Mouse (Mus musculus): ENCODE data around the gene Sptlc3. TPM values are rescaled to one million over a fixed set of nuclear protein-coding genes. Genes with fewer than 3 reads are reported as not detected.

Sptlc3 gene
- polyA plus RNA-seq, 1 experiment from 2014 or later = not detected

GRCm38 (mm10) chr2:139641757-139642385 lies 148.2 kb downstream of the Sptlc3 start:
- no peak overlapping the region for H3K4me2 ChIP-seq
- H3K4me1 ChIP-seq (replicated peaks) = no peaks in the 10 kb centered on the region
- H3K9me3 ChIP-seq (replicated peaks) = no peaks in the 10 kb centered on the region
- ATAC-seq (ENCODE audit: low read depth) (no peak), DNase-seq (no peak)
- no peaks in the 10 kb centered on the region for H3K36me3 ChIP-seq
- no peaks in the 10 kb centered on the region for H3K27me3 ChIP-seq
- 43% methylated on average over 7 of the region's 7 CpGs for WGBS (ENCODE audit: insufficient replicate concordance)
- no peak overlapping the region for H3K27ac ChIP-seq
- H3K9ac ChIP-seq = no peak overlapping the region
- H3K4me3 ChIP-seq (replicated peaks) = no peak overlapping the region

GRCm38 (mm10) chr2:139649518-139649917 lies 155.8 kb downstream of the Sptlc3 start:
- Histone ChIP-seq H3K9me3 (replicated peaks) (no peaks in the 10 kb centered on the region), H3K4me2 (no peak overlapping the region), H3K4me1 (replicated peaks) (no peaks in the 10 kb centered on the region), H3K9ac (no peak overlapping the region), H3K27me3 (no peaks in the 10 kb centered on the region), H3K4me3 (replicated peaks) (no peak overlapping the region), H3K36me3 (no peaks in the 10 kb centered on the region), H3K27ac (no peak overlapping the region)
- DNase-seq = no peak
- no peak for ATAC-seq (ENCODE audit: low read depth)
- 63% methylated on average over 3 of the region's 3 CpGs for WGBS (ENCODE audit: insufficient replicate concordance)

DNA sequence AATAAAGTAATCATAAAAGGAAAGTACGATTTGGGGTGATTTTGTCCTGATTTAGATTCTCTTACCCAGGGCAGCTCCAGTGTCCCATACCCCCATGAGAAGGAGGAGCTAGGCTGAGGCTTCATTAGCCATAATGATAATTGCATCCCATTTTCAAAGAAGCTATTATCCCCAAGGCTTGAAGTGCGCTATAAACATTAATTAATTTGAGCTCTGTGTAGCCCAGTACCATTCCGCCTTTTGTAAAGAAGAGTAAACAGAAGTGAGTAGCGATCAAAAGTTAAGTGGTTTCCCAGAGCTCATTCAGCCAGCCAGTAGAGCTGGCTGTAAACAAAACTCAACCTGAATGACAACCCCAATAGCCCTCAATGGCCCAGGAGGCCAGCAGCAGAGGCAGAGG lies 163.0 kb downstream of the Sptlc3 start:
- H3K9me3 ChIP-seq (replicated peaks) = no peaks in the 10 kb centered on the region
- no peak overlapping the region for H3K4me3 ChIP-seq (replicated peaks)
- H3K4me2 ChIP-seq = no peak overlapping the region
- WGBS (ENCODE audit: insufficient replicate concordance) = 45% methylated on average over 4 of the region's 4 CpGs
- DNase-seq = no peak
- H3K27ac ChIP-seq = no peak overlapping the region
- no peak overlapping the region for H3K9ac ChIP-seq
- no peak for ATAC-seq (ENCODE audit: low read depth)
- H3K27me3 ChIP-seq = no peaks in the 10 kb centered on the region
- H3K4me1 ChIP-seq (replicated peaks) = no peaks in the 10 kb centered on the region
- H3K36me3 ChIP-seq = no peaks in the 10 kb centered on the region

GRCm38 (mm10) chr2:139671838-139672237 lies 178.1 kb downstream of the Sptlc3 start:
- no peaks in the 10 kb centered on the region for H3K4me1 ChIP-seq (replicated peaks)
- ATAC-seq (ENCODE audit: low read depth) (no peak), DNase-seq (no peak)
- WGBS (ENCODE audit: insufficient replicate concordance) = 37% methylated on average over 3 of the region's 3 CpGs
- H3K4me2 ChIP-seq = no peak overlapping the region
- peaks cover 21% of the 10 kb centered on the region for H3K27me3 ChIP-seq
- H3K36me3 ChIP-seq = no peaks in the 10 kb centered on the region
- no peak overlapping the region for H3K9ac ChIP-seq
- no peak overlapping the region for H3K27ac ChIP-seq
- no peaks in the 10 kb centered on the region for H3K9me3 ChIP-seq (replicated peaks)
- H3K4me3 ChIP-seq (replicated peaks) = no peak overlapping the region

DNA sequence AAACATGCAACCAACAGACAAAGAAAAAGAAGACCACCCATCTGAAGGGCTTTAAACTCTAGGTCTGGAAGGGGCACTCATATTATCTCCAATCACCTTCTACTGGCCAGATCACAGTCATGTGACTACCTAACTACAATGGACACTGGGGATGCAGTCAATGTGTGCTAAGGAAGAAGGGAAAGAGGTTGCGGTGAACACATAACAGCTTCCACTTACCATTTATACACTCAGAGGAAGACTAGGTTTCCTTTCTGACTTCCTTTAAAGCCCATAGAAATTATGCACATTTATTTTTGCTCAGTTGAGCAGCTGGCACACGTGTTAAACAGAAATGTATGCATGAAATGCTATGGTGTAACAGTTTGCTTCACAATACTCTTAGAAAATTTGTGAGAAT lies 178.7 kb downstream of the Sptlc3 start:
- no peak overlapping the region for H3K4me2 ChIP-seq
- no peak for ATAC-seq (ENCODE audit: low read depth)
- 30% methylated on average over 2 of the region's 2 CpGs for WGBS (ENCODE audit: insufficient replicate concordance)

DNA sequence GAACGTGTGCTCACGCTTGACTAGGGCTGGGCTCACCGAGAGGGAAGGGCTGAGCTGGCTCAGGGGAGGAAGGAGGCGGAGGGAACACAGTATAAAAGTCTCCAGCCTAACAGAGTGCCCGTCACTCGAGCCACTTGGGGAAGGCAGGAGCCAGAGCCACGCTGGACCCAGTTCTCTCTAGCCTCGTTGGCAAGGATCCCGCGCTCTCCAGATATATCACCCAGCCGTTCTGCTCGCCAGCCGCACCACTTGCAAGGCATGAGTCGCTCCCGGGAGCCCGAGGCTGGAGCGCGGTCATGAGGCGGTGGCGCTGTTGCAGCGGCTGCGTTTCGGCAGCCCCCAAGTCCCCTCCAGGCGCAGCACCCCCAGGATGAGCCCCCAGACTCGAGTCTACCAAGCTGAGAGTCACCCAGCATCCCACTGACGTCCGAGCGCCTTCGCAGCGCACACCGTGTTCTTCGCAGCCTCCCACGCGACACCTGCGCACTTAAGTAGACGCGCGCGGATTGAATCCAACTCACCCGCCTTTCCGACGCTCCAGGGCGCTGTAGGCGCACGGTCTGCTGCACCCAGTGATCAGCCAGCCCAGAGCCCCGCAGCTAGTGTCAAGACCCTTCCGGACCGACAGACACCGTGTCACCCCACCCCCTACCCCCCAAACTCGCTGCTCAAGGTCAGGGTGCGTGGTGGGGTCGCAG lies 183.5 kb downstream of the Sptlc3 start:
- ATAC-seq (ENCODE audit: low read depth) = no peak
- WGBS (ENCODE audit: insufficient replicate concordance) = 2% methylated on average over 52 of the region's 52 CpGs
- H3K27me3 ChIP-seq = peaks cover 56% of the 10 kb centered on the region
- no peaks in the 10 kb centered on the region for H3K4me1 ChIP-seq (replicated peaks)
- H3K9me3 ChIP-seq (replicated peaks) = no peaks in the 10 kb centered on the region
- H3K4me2 ChIP-seq = peak overlapping the region; percentile 69
- H3K9ac ChIP-seq = no peak overlapping the region
- H3K36me3 ChIP-seq = no peaks in the 10 kb centered on the region
- peak overlapping the region; percentile 62 for H3K4me3 ChIP-seq (replicated peaks)
- DNase-seq = no peak
- H3K27ac ChIP-seq = no peak overlapping the region

More for the DNA sequence above, 178.7 kb downstream of the Sptlc3 start:
- Histone ChIP-seq H3K4me3 (replicated peaks) (no peak overlapping the region), H3K27ac (no peak overlapping the region), H3K9me3 (replicated peaks) (no peaks in the 10 kb centered on the region), H3K36me3 (no peaks in the 10 kb centered on the region), H3K9ac (no peak overlapping the region), H3K4me1 (replicated peaks) (no peaks in the 10 kb centered on the region), H3K27me3 (peaks cover 26% of the 10 kb centered on the region)
- no peak for DNase-seq

DNA sequence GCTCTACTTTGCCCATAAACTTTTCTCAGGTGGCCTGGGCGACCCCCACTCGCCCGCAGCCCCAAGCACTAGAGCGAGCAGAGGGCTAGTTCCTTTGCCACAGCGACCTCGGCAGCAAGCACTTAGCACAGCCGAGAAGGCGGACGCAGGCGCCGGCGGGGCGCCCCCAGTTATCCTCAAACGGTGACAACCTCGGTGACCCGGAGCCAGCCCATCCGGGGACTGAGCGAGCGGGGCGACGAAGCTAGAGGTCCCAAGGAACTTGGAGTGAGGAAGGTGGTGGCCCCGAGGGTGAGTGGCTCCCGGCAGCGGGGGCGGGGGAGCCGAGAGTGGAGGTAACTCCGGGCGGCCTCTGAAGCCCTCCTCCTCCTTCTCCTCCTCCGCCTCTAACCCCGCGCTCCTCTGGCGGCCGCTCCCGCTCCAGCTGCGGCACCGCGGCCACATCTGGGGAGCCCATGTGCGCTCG lies 184.1 kb downstream of the Sptlc3 start, which contains the start of gene Ism1:
Gene Ism1 (plus strand): TSS at position 370 of the 466 bp plus-strand sequence.
- Histone ChIP-seq H3K4me1 (replicated peaks) (no peaks in the 10 kb centered on the region), H3K4me2 (peak within 1 kb of the TSS; percentile 69), H3K36me3 (no peaks in the 10 kb centered on the region), H3K27ac (no peak within 1 kb of the TSS), H3K27me3 (peaks cover 56% of the 10 kb centered on the region), H3K9me3 (replicated peaks) (no peaks in the 10 kb centered on the region), H3K9ac (peak within 1 kb of the TSS; percentile 39; the same call in 1 of the 2 replicates), H3K4me3 (replicated peaks) (peak within 1 kb of the TSS; percentile 62)
- WGBS (ENCODE audit: insufficient replicate concordance) = 0% methylated on average over 27 of the region's 39 CpGs
- ATAC-seq (ENCODE audit: low read depth) (no peak), DNase-seq (no peak)

DNA sequence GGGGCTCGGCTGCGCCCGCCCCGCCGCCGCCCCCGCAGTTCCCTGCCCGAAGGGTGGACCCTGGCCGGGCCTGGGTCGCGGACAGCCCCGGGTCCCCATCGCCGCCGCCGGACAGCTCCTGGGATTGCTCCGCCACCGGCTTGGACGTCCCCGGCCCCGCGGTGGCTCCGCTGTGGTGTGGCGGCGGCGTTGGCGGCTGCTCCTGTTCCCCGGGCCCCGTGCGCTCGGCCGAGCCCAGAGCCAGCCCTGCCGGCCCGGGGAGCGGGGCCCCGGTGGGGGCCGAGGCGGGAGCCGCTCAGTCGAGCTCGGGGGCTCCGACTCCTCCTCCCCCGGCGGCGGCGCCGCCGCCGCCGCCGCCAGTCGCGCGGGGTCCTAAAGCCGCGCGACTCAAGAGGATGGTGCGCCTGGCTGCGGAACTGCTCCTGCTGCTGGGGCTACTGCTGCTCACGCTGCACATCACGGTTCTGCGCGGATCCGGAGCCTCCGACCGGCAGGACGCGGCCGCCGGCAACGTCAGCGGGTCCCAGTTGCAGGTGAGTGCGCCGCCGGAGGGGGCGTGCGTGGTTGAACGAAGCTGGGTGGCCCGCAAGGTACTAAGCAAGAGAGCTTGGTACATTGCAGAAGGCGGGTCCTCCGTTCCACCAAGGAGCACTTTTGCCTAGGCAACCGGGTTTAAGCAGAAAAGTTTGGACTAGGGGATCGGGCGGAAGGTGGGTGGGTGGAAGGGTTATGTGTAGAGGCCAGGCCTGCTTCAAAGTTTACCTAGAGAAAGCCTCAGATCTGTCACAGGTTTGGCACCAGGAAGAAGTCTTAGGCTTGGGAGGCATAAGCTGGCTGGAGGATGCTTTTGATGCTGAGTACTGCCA lies 184.8 kb downstream of the Sptlc3 start:
- Histone ChIP-seq H3K36me3 (no peaks in the 10 kb centered on the region), H3K9ac (peak overlapping the region; percentile 39; the same call in 1 of the 2 replicates), H3K27me3 (peaks cover 56% of the 10 kb centered on the region), H3K4me1 (replicated peaks) (no peaks in the 10 kb centered on the region), H3K4me3 (replicated peaks) (peak overlapping the region; percentile 62), H3K27ac (no peak overlapping the region), H3K9me3 (replicated peaks) (no peaks in the 10 kb centered on the region), H3K4me2 (peak overlapping the region; percentile 69)
- WGBS (ENCODE audit: insufficient replicate concordance) = 1% methylated on average over 64 of the region's 84 CpGs
- DNase-seq (no peak), ATAC-seq (ENCODE audit: low read depth) (peak; percentile 57)

GRCm38 (mm10) chr2:139682540-139682939 lies 188.8 kb downstream of the Sptlc3 start:
- DNase-seq (no peak), ATAC-seq (ENCODE audit: low read depth) (no peak)
- Histone ChIP-seq H3K4me3 (replicated peaks) (no peak overlapping the region), H3K36me3 (no peaks in the 10 kb centered on the region), H3K9me3 (replicated peaks) (no peaks in the 10 kb centered on the region), H3K9ac (no peak overlapping the region), H3K4me1 (replicated peaks) (no peaks in the 10 kb centered on the region), H3K27me3 (peaks cover 28% of the 10 kb centered on the region), H3K4me2 (no peak overlapping the region), H3K27ac (no peak overlapping the region)
- 46% methylated on average over 3 of the region's 3 CpGs for WGBS (ENCODE audit: insufficient replicate concordance)

Measured in liver, embryonic 13.5 days (tissue).